19 mouse cellular contexts compared by ENCODE assay signal in the genomic region with DNA sequence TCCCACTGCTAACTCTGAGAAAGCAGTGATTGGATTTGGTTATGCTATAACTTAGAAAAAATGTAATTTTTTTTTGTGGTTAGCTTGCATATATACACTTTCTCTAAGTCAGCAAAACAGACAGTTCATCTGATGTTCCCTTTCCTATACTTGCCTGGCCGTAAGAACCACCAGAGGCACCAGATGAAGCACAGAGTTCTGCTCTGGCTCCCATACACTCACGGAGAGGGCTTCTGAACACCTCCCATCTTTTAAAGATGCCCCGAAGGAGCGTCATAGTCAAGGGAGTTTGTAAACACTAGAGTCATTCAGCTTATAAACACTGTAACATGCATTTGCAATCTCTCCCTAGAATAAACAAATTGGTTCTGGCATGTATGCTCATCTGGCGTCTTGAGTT.
"Had no signal": no experiment of that assay in that cellular context is flagged by ENCODE, and none has a peak within 500 bp of the region (broad histone marks: within the 10 kb centered on the region; RNA-seq: fewer than 3 reads in every experiment).

No protein-coding gene starts in this region.

- H3K27me3 ChIP-seq: midbrain, embryonic 12.5 days; neural tube, embryonic 13.5 days; neural tube, embryonic 15.5 days had no signal

- H3K27ac ChIP-seq: liver, embryonic 14.5 days; midbrain, embryonic 10.5 days; midbrain, embryonic 12.5 days; neural tube, embryonic 13.5 days; neural tube, embryonic 15.5 days had no signal

- H3K9ac ChIP-seq: liver, embryonic 14.5 days; midbrain, embryonic 12.5 days; neural tube, embryonic 13.5 days; neural tube, embryonic 15.5 days had no signal

- H3K36me3 ChIP-seq: midbrain, embryonic 10.5 days; midbrain, embryonic 12.5 days; neural tube, embryonic 13.5 days; neural tube, embryonic 15.5 days had no signal

- H3K4me1 ChIP-seq: midbrain, embryonic 10.5 days; midbrain, embryonic 12.5 days; neural tube, embryonic 13.5 days; neural tube, embryonic 15.5 days had no signal

- H3K4me2 ChIP-seq: midbrain, embryonic 12.5 days; neural tube, embryonic 13.5 days; neural tube, embryonic 15.5 days had no signal

- DNase-seq: lung, adult 18-20 months; lung, postnatal 10 days; lung, postnatal 36 days; midbrain, embryonic 14.5 days; retina, postnatal 1 day; right cerebral cortex, adult 18-20 months; right cerebral cortex, postnatal 25 days; right cerebral cortex, postnatal 4 days; spleen, adult 18-20 months; thymus, adult 18-20 months; thymus, postnatal 14 days; thymus, postnatal 36 days had no signal

- ATAC-seq: midbrain, embryonic 16.5 days had no signal

- H3K9me3 ChIP-seq: midbrain, embryonic 10.5 days; midbrain, embryonic 12.5 days; neural tube, embryonic 13.5 days; neural tube, embryonic 15.5 days had no signal

- H3K4me3 ChIP-seq: midbrain, embryonic 10.5 days; midbrain, embryonic 12.5 days; myocyte; neural tube, embryonic 13.5 days; neural tube, embryonic 15.5 days had no signal
